Mouse (Mus musculus): ENCODE measurements around the gene Tsg101. TPM values are rescaled to one million over a fixed set of nuclear protein-coding genes. Genes with fewer than 3 reads are reported as not detected.

Gene Tsg101
- polyA plus RNA-seq, 1 experiment from 2014 or later: 341 TPM

DNA sequence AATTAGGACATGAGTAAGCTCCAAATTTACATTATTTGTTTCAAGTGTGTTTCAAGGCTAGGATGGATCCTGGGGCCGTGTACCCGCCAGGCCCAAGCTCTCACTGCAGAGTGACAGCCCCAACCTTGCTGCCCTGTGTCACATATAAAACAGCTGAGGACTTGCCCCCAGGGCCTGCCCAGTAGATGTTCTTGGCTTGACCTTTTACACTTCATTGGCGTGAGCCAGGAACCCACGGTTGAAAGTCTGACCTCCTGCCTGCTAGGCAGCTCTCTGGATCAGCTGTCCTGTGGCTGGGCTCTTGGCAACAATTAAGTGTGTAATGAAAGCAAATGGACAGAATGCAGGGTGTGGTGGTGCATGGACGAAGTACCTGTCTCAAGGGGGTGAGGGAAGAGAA is 70.5 kb downstream of the Tsg101 start:
- no peak for DNase-seq (ENCODE audit: low spot score)
- H3K4me1 ChIP-seq (ENCODE audit: control insufficient read depth, insufficient read depth, low read length): no peaks in the 10 kb centered on the region
- no peak overlapping the region for H3K4me3 ChIP-seq (ENCODE audit: low read depth, low read length)
- no peak overlapping the region for H3K9ac ChIP-seq (replicated peaks; ENCODE audit: low read length)
- H3K9me3 ChIP-seq (replicated peaks; ENCODE audit: control insufficient read depth, low read length): no peaks in the 10 kb centered on the region
- no peak for ATAC-seq (replicated peaks; ENCODE audit: insufficient number of reproducible peaks, low FRiP score, low TSS enrichment, low read depth)
- H3K36me3 ChIP-seq (replicated peaks; ENCODE audit: control insufficient read depth, insufficient read depth, low read depth, low read length): peaks cover 4% of the 10 kb centered on the region
- H3K27ac ChIP-seq (replicated peaks; ENCODE audit: low read depth, low read length): no peak overlapping the region
- no peak overlapping the region for H3K4me2 ChIP-seq (ENCODE audit: low read depth, low read length)
- 65% methylated on average over 5 of the region's 5 CpGs for WGBS
- no peaks in the 10 kb centered on the region for H3K27me3 ChIP-seq (ENCODE audit: control insufficient read depth, insufficient read depth, low read length)

DNA sequence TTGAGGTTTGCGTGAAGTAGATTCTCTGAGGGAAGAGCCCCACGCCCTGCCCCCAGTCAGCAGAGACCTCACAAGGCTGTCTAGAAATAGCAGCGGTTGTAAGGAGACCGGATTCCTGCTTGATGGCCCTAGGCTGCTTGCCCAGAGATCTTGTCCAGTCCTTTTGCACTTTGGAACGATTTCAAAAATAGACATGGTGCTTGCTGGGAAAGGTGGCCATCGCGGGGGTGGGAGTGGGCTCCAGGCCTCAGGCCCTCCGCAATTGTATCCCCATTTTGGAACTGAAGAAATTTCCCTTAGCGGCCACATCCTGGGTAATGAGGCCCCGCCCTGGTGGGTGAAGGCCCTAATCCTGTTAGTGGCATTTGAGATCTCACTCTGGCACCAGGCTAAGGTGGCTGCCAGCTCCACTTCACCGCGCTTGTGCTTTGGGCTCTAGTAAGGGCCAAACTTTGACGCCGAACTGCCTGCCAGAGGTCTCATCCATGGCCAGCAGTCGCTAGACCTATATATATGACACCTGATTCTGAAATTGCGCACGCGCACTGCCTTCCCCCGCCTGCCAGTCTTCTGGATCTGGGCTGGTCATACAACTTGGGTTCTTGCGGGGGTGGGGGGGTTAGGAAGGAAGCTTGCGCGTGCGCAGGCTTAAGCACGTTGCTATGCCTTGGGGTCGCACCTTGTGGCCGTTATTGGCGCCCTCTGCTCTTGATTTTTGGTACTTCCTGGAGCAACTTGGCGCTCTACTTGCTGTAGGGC is 73.1 kb downstream of the Tsg101 start:
- Histone ChIP-seq H3K4me1 (ENCODE audit: control insufficient read depth, insufficient read depth, low read length) (no peaks in the 10 kb centered on the region), H3K27me3 (ENCODE audit: control insufficient read depth, insufficient read depth, low read length) (no peaks in the 10 kb centered on the region), H3K36me3 (replicated peaks; ENCODE audit: control insufficient read depth, insufficient read depth, low read depth, low read length) (peaks cover 2% of the 10 kb centered on the region), H3K9me3 (replicated peaks; ENCODE audit: control insufficient read depth, low read length) (no peaks in the 10 kb centered on the region), H3K4me2 (ENCODE audit: low read depth, low read length) (peak overlapping the region; percentile 91), H3K4me3 (ENCODE audit: low read depth, low read length) (peak overlapping the region; percentile 74), H3K9ac (replicated peaks; ENCODE audit: low read length) (peak overlapping the region; percentile 89), H3K27ac (replicated peaks; ENCODE audit: low read depth, low read length) (peak overlapping the region; percentile 91)
- peak; percentile 81 for DNase-seq (ENCODE audit: low spot score)
- peak; percentile 57 for ATAC-seq (replicated peaks; ENCODE audit: insufficient number of reproducible peaks, low FRiP score, low TSS enrichment, low read depth)
- under 1% methylated on average over 28 of the region's 28 CpGs for WGBS

DNA sequence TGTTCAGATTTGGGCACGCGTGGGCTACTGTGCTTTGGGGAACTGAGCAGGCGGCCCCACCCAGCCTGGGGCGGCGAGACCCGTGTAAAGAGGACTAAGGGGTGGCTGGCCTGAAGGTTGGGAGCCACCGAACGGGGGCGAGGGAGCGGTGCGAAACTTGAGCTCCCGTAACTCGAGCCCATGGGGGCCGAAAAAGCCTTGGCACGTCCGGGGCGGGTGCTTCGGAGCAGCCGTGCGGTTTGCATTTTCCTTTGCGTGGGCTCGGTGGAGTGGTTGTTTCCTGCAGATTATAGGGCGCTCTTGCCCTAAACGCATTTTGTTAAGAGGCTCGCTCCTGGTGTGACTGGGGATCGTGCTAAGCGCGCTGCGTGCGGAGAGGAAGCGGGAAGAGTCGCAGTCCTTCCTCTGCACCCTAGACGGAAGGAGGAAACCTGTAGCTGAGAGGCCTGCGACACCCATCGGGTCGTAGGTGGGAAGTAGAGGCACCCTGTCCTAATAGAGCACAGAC is 73.7 kb downstream of the Tsg101 start:
- H3K9ac ChIP-seq (replicated peaks; ENCODE audit: low read length): peak overlapping the region; percentile 89
- H3K9me3 ChIP-seq (replicated peaks; ENCODE audit: control insufficient read depth, low read length): no peaks in the 10 kb centered on the region
- ATAC-seq (replicated peaks; ENCODE audit: insufficient number of reproducible peaks, low FRiP score, low TSS enrichment, low read depth): no peak; the same call in 1 of the 2 replicates
- H3K4me2 ChIP-seq (ENCODE audit: low read depth, low read length): peak overlapping the region; percentile 91
- no peaks in the 10 kb centered on the region for H3K27me3 ChIP-seq (ENCODE audit: control insufficient read depth, insufficient read depth, low read length)
- DNase-seq (ENCODE audit: low spot score): peak; percentile 66
- peak overlapping the region; percentile 74 for H3K4me3 ChIP-seq (ENCODE audit: low read depth, low read length)
- under 1% methylated on average over 36 of the region's 36 CpGs for WGBS
- no peaks in the 10 kb centered on the region for H3K4me1 ChIP-seq (ENCODE audit: control insufficient read depth, insufficient read depth, low read length)
- peak overlapping the region; percentile 91 for H3K27ac ChIP-seq (replicated peaks; ENCODE audit: low read depth, low read length)
- no peaks in the 10 kb centered on the region; the same call in 1 of the 2 replicates for H3K36me3 ChIP-seq (replicated peaks; ENCODE audit: control insufficient read depth, insufficient read depth, low read depth, low read length)

DNA sequence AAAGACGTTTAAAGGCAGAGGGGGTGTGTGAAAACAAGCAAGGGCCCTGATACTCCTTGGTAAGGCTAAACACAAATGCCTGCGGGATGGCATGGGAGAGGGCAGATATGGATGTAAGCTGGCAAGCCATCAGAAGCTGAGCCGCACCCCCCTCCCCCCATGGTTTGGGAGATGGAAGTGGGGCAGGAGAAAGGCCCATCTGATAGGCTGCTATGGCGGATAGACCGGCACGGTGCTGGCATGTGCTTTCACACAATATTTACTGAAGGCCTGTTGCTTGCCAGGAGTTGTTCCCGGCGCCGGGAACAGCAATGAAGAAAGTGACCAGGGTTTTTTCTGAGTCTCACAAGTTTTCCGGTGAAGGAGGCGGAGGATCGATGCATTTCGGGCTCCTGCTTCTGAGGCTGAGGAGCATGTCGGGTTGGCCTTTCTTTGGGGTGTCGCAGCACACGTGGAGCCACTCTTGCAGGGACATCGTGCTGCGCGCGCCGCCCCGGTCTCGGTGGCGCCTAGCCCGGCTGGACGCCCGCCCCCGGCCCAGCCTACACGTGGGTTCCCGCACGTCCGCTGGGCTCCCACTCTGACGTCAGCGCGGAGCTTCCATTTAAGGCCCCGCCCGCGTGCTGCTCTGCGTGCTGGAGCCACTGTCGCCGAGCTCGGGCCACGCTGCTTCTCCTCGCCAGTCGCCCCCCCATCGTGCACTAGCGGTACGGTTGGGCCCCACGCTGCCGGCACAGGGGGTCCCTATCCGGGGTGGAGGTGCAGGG is 74.4 kb downstream of the Tsg101 start:
- ATAC-seq (replicated peaks; ENCODE audit: insufficient number of reproducible peaks, low FRiP score, low TSS enrichment, low read depth) (peak; percentile 71), DNase-seq (ENCODE audit: low spot score) (peak; percentile 96)
- peak overlapping the region; percentile 91 for H3K4me2 ChIP-seq (ENCODE audit: low read depth, low read length)
- no peaks in the 10 kb centered on the region for H3K4me1 ChIP-seq (ENCODE audit: control insufficient read depth, insufficient read depth, low read length)
- H3K27me3 ChIP-seq (ENCODE audit: control insufficient read depth, insufficient read depth, low read length): no peaks in the 10 kb centered on the region
- H3K36me3 ChIP-seq (replicated peaks; ENCODE audit: control insufficient read depth, insufficient read depth, low read depth, low read length): no peaks in the 10 kb centered on the region; the same call in 1 of the 2 replicates
- peak overlapping the region; percentile 91 for H3K27ac ChIP-seq (replicated peaks; ENCODE audit: low read depth, low read length)
- H3K9me3 ChIP-seq (replicated peaks; ENCODE audit: control insufficient read depth, low read length): no peaks in the 10 kb centered on the region
- peak overlapping the region; percentile 74 for H3K4me3 ChIP-seq (ENCODE audit: low read depth, low read length)
- H3K9ac ChIP-seq (replicated peaks; ENCODE audit: low read length): peak overlapping the region; percentile 89
- under 1% methylated on average over 47 of the region's 51 CpGs for WGBS

DNA sequence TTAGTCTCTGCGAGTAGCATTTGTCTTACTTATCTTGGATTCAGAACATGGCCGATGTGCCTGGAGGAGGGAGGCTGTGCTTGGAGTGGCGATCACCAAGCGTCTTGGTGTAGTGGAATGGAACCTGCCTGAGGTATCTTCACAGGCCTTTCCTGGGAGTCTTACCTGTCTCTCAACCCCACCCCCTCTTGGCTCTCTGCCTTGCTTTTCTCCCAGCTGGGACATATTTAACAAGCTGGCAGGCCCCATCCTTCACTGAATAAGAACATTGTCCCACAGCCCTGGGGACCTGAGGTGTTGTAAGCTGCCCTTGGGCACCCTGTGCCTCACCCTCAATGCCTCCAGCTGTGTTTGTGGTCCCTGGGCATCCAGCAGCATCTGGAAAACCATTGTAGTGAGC is 76.2 kb downstream of the Tsg101 start:
- DNase-seq (ENCODE audit: low spot score) (no peak), ATAC-seq (replicated peaks; ENCODE audit: insufficient number of reproducible peaks, low FRiP score, low TSS enrichment, low read depth) (no peak)
- Histone ChIP-seq H3K36me3 (replicated peaks; ENCODE audit: control insufficient read depth, insufficient read depth, low read depth, low read length) (no peaks in the 10 kb centered on the region), H3K4me3 (ENCODE audit: low read depth, low read length) (no peak overlapping the region), H3K27me3 (ENCODE audit: control insufficient read depth, insufficient read depth, low read length) (no peaks in the 10 kb centered on the region), H3K27ac (replicated peaks; ENCODE audit: low read depth, low read length) (no peak overlapping the region), H3K9ac (replicated peaks; ENCODE audit: low read length) (no peak overlapping the region), H3K4me2 (ENCODE audit: low read depth, low read length) (no peak overlapping the region; the same call in 1 of the 2 replicates), H3K9me3 (replicated peaks; ENCODE audit: control insufficient read depth, low read length) (no peaks in the 10 kb centered on the region), H3K4me1 (ENCODE audit: control insufficient read depth, insufficient read depth, low read length) (no peaks in the 10 kb centered on the region)
- WGBS: 79% methylated on average over 4 of the region's 4 CpGs

DNA sequence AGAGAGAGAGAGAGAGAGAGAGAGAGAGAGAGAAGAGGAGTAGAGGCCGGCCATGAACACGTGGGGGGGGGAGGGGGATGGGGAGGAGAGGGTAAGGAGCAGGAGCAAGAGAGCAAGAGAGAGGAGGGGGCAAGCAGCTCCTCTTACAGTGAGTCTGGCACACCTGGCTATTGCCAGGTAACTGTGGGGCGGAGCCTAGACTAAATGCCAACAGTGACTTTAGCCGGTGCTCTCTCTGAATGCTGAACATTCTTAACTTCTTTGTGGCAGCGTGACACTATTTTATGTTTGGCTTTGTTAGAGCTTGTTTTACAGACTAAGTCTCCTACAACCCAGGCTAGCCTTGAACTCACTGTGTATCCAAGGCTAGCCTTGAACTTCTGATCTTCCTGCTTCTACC is 77.5 kb downstream of the Tsg101 start:
- H3K4me2 ChIP-seq (ENCODE audit: low read depth, low read length): no peak overlapping the region
- no peak overlapping the region for H3K27ac ChIP-seq (replicated peaks; ENCODE audit: low read depth, low read length)
- DNase-seq (ENCODE audit: low spot score) (no peak), ATAC-seq (replicated peaks; ENCODE audit: insufficient number of reproducible peaks, low FRiP score, low TSS enrichment, low read depth) (no peak)
- H3K4me1 ChIP-seq (ENCODE audit: control insufficient read depth, insufficient read depth, low read length): peaks cover 2% of the 10 kb centered on the region
- no peaks in the 10 kb centered on the region for H3K27me3 ChIP-seq (ENCODE audit: control insufficient read depth, insufficient read depth, low read length)
- H3K36me3 ChIP-seq (replicated peaks; ENCODE audit: control insufficient read depth, insufficient read depth, low read depth, low read length): no peaks in the 10 kb centered on the region
- 23% methylated on average over 5 of the region's 5 CpGs for WGBS
- H3K9ac ChIP-seq (replicated peaks; ENCODE audit: low read length): no peak overlapping the region
- H3K9me3 ChIP-seq (replicated peaks; ENCODE audit: control insufficient read depth, low read length): no peaks in the 10 kb centered on the region
- H3K4me3 ChIP-seq (ENCODE audit: low read depth, low read length): no peak overlapping the region

DNA sequence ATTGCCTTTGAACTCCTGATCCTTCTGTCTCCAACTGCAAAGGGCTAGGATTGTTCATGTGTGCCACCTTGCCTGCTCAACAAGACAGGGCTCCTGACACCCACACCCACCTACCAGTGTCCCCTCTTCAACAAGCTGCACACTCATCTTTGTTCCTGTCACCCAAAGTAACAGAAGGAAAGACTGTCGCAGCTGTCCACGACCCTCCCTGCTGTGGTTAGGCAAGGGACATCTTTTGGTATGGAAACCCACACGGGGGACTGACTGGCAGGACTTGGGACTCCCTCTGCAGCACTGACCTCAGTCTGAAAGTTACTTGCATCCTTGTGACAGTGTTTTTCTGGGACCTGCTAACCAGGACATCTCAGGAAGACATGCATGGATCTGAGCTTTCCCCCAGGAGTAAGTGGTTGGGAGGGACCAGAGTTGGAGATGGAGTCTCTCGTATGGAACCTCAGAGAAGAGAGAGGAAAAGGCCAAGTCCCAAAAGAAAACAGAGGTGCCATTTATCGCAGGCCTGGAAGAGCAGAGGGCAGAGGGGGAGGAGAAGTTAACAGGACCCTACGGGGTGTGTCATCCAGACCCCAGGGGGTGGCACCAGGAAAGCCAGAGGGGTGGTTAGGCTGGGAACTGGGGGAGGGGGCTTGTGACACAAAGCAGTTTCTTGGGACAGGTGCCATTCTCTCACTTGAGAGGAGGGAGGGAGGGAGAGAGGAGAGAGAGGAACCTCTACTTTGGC is 78.8 kb downstream of the Tsg101 start, which contains the start of gene Ldha:
TSS of gene Ldha (plus strand) at position 689 of the 739 bp plus-strand sequence.
- Histone ChIP-seq H3K27me3 (ENCODE audit: control insufficient read depth, insufficient read depth, low read length) (no peaks in the 10 kb centered on the region), H3K4me1 (ENCODE audit: control insufficient read depth, insufficient read depth, low read length) (peaks cover 2% of the 10 kb centered on the region), H3K36me3 (replicated peaks; ENCODE audit: control insufficient read depth, insufficient read depth, low read depth, low read length) (no peaks in the 10 kb centered on the region), H3K9ac (replicated peaks; ENCODE audit: low read length) (no peak within 1 kb of the TSS), H3K9me3 (replicated peaks; ENCODE audit: control insufficient read depth, low read length) (no peaks in the 10 kb centered on the region), H3K27ac (replicated peaks; ENCODE audit: low read depth, low read length) (no peak within 1 kb of the TSS), H3K4me3 (ENCODE audit: low read depth, low read length) (no peak within 1 kb of the TSS), H3K4me2 (ENCODE audit: low read depth, low read length) (no peak within 1 kb of the TSS)
- ATAC-seq (replicated peaks; ENCODE audit: insufficient number of reproducible peaks, low FRiP score, low TSS enrichment, low read depth): no peak
- DNase-seq (ENCODE audit: low spot score): no peak
- 15% methylated on average over 6 of the region's 6 CpGs for WGBS
